Mouse (Mus musculus): Measurements from ENCODE around the gene Agfg1.

The Agfg1 gene

GRCm38 (mm10) chr1:82825783-82826182, 13.5 kb upstream of the Agfg1 start:
- DNase-seq: no peak

- no peak for DNase-seq
Observed at GRCm38 (mm10) chr1:82826911-82827310, 12.4 kb upstream of the Agfg1 start.

GRCm38 (mm10) chr1:82830771-82831170, 8.5 kb upstream of the Agfg1 start:
- no peak for DNase-seq

- peak in 1 of 2 experiments; percentile 31 for DNase-seq
Observed at GRCm38 (mm10) chr1:82831547-82832240, 7.6 kb upstream of the Agfg1 start.

- peak; percentile 54 to 57 for DNase-seq
Observed at GRCm38 (mm10) chr1:82832495-82833021, 6.7 kb upstream of the Agfg1 start.

GRCm38 (mm10) chr1:82833501-82833900, 5.8 kb upstream of the Agfg1 start:
- DNase-seq: no peak

- DNase-seq: no peak
Observed at GRCm38 (mm10) chr1:82834572-82834971, 4.7 kb upstream of the Agfg1 start.

- DNase-seq: no peak
Observed at GRCm38 (mm10) chr1:82836342-82837217, 2.7 kb upstream of the Agfg1 start.

GRCm38 (mm10) chr1:82837579-82837978, 1.7 kb upstream of the Agfg1 start:
- DNase-seq: no peak

GRCm38 (mm10) chr1:82838469-82839295, 601 bp upstream of the Agfg1 start:
- no peak for DNase-seq

- DNase-seq: peak; percentile 19 to 20
Observed at GRCm38 (mm10) chr1:82839614-82840421, 535 bp downstream of the Agfg1 start.

GRCm38 (mm10) chr1:82855729-82856128, 16.4 kb downstream of the Agfg1 start:
- DNase-seq: no peak

GRCm38 (mm10) chr1:82858236-82858635, 19.0 kb downstream of the Agfg1 start:
- DNase-seq: no peak

GRCm38 (mm10) chr1:82860391-82860790, 21.1 kb downstream of the Agfg1 start:
- no peak for DNase-seq

- DNase-seq: no peak
Observed at GRCm38 (mm10) chr1:82870202-82870601, 30.9 kb downstream of the Agfg1 start.

GRCm38 (mm10) chr1:82879172-82879571, 39.9 kb downstream of the Agfg1 start:
- DNase-seq: no peak

GRCm38 (mm10) chr1:82880196-82880595, 40.9 kb downstream of the Agfg1 start:
- no peak for DNase-seq

- no peak for DNase-seq
Observed at GRCm38 (mm10) chr1:82893269-82893668, 54.0 kb downstream of the Agfg1 start.

- DNase-seq: no peak
Observed at GRCm38 (mm10) chr1:82900567-82900966, 61.3 kb downstream of the Agfg1 start.

GRCm38 (mm10) chr1:82901201-82901600, 61.9 kb downstream of the Agfg1 start:
- no peak for DNase-seq

GRCm38 (mm10) chr1:82905886-82906285, 66.6 kb downstream of the Agfg1 start:
- DNase-seq: no peak

- DNase-seq: no peak
Observed at GRCm38 (mm10) chr1:82913025-82913424, 73.7 kb downstream of the Agfg1 start, which contains the start of gene A030005L19Rik. A030005L19Rik (plus strand) TSS chr1:82913325.

All from B cell, adult 2 months (primary cell).